Mouse (Mus musculus) limb, embryonic 11.5 days (tissue): ENCODE data around the gene Xntrpc. TPM values are rescaled to one million over a fixed set of nuclear protein-coding genes. Genes with fewer than 3 reads are reported as not detected.

Experiments
- ATAC-seq: fragments of 200-750 bp; cut with Nextera tagmentation; 2 replicates; pipeline ENCODE4 v1.8.0; 2017; ENCODE audit warnings: low read depth; ENCODE audit not compliant: insufficient number of reproducible peaks, low FRiP score, low TSS enrichment
- DNase-seq: peaks from one replicate; pipeline ENCODE4 v3.0.0-alpha.2; 2015; ENCODE audit warnings: low spot score
- H3K27ac ChIP-seq: fragments of 300-500 bp; sonication (generic); replicated peaks from 2 replicates; pipeline ENCODE4 v1.5.1; 2014; ENCODE audit warnings: low read depth, mild to moderate bottlenecking, low read length
- H3K27me3 ChIP-seq: fragments of 300-500 bp; sonication (generic); 2 replicates; pipeline ENCODE4 v1.6.1; 2014; ENCODE audit warnings: mild to moderate bottlenecking, low read length, mixed read lengths; ENCODE audit not compliant: control insufficient read depth, insufficient read depth
- H3K36me3 ChIP-seq: fragments of 300-500 bp; sonication (generic); 2 replicates; pipeline ENCODE4 v1.6.1; 2014; ENCODE audit warnings: mild to moderate bottlenecking, low read length, moderate library complexity, mixed read lengths; ENCODE audit not compliant: control insufficient read depth, insufficient read depth
- H3K4me1 ChIP-seq: fragments of 300-500 bp; sonication (generic); 2 replicates; pipeline ENCODE4 v1.6.1; 2014; ENCODE audit warnings: low read length, mixed read lengths; ENCODE audit not compliant: control insufficient read depth, insufficient read depth
- H3K4me2 ChIP-seq: fragments of 300-500 bp; sonication (generic); 2 replicates; pipeline ENCODE4 v1.6.1; 2014; ENCODE audit warnings: low read depth, mild to moderate bottlenecking, moderate library complexity; ENCODE audit not compliant: severe bottlenecking
- H3K4me3 ChIP-seq: fragments of 300-500 bp; sonication (generic); 2 replicates; pipeline ENCODE4 v1.5.1; 2014; ENCODE audit warnings: low read depth, low read length
- H3K9ac ChIP-seq: fragments of 300-500 bp; sonication (generic); 2 replicates; pipeline ENCODE4 v1.6.1; 2014; ENCODE audit warnings: mild to moderate bottlenecking, low read length
- H3K9me3 ChIP-seq: fragments of 300-500 bp; sonication (generic); 2 replicates; pipeline ENCODE4 v1.6.1; 2016; ENCODE audit warnings: low read length; ENCODE audit not compliant: control insufficient read depth
- WGBS: fragments of 180-500 bp; shearing (Covaris S2); extraction: QIAGEN DNeasy Blood & Tissue Kit; methylation state at CpG from one replicate; pipeline ENCODE4 v1.1.7; 2014; 5-methylcytosine and 5-hydroxymethylcytosine counted together
- polyA plus RNA-seq: library from polyadenylated mRNA; unstranded; fragments of >200 nt; fragmentation: Nextera tagmentation; extraction: Ambion mirVana; gene quantifications from 2 replicates; pipeline ENCODE4 v1.2.1, GENCODE M21; 2014

Xntrpc gene
- polyA plus RNA-seq, 1 experiment from 2014 or later, result 1.6 TPM

DNA sequence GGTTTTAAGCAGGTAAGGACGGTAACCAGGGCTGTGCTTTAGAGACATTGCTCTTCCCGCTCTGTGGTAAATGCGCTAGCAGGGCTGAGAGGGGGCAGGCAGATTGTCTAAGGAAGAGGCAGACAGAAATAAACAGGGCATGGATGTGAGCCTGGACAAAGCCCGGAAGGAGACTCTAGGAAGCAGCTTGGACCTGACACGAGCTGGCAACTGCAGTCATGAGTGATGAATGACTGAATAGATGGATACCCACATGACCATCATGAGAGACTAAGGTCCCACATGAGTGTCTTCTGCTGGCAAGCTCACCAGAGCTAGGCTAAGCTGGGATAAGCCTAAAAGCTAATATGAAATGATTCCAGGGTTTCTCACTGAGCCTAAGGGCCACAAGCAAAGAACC lies 38.6 kb downstream of the Xntrpc start:
- Histone ChIP-seq H3K4me2 (no peak overlapping the region), H3K9me3 (no peaks in the 10 kb centered on the region), H3K36me3 (no peaks in the 10 kb centered on the region), H3K4me3 (no peak overlapping the region), H3K4me1 (peaks cover 13% of the 10 kb centered on the region), H3K27ac (no peak overlapping the region), H3K9ac (no peak overlapping the region), H3K27me3 (0 out of 2 replicates have a peak, but pooled peaks cover 2% of the 10 kb centered on the region)
- ATAC-seq (no peak), DNase-seq (no peak)
- 79% methylated on average over 5 of the region's 5 CpGs for WGBS

DNA sequence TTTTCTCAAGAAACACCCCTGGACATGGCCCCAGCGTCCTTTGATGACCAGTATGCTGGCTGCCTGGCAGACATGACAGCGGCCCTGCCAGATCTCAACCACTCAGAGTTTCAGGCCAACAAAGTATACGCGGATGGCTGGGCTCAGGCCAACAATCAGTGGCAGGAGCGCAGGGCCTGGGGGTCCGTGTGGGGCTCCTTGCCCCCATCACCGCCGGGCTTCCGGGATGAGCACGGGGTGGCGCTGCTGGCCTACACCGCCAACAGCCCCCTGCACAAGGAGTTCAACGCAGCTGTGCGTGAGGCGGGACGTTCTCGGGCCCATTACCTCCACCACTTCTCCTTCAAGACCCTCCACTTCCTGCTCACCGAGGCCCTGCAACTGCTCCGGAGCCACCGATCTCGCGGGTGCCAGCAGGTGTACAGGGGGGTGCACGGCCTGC lies 41.2 kb downstream of the Xntrpc start:
- Histone ChIP-seq H3K4me1 (peaks cover 5% of the 10 kb centered on the region; the same call in 1 of the 2 replicates), H3K36me3 (no peaks in the 10 kb centered on the region), H3K27me3 (0 out of 2 replicates have a peak, but pooled peaks cover 2% of the 10 kb centered on the region), H3K27ac (no peak overlapping the region), H3K9me3 (no peaks in the 10 kb centered on the region), H3K9ac (peak overlapping the region; percentile 49; the same call in 1 of the 2 replicates), H3K4me3 (peak overlapping the region; percentile 15), H3K4me2 (peak overlapping the region; percentile 64)
- 12% methylated on average over 23 of the region's 23 CpGs for WGBS
- DNase-seq, result peak; percentile 44
- 0 out of 2 replicates have a peak, but pooled peaks have one; percentile 17 for ATAC-seq

DNA sequence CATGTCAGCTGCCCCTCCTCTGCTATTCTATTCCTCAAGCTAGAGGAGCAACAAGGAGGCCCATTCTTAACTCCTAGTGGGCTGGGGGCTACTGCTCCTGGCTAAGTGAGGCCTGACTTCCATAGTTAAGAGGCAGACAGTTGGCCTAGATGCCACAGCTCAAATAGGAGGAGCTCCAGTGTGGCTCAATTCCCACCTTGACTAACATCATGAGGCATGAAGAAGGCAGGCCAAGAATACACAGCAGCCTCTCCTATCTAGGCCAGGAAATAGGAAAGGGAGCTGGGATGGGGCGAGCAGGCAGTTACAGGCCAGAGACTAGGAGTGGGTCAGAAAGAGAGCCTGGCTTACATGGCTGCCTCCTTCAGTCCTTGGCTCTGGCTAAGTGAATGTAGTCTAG lies 42.7 kb downstream of the Xntrpc start:
- no peaks in the 10 kb centered on the region for H3K36me3 ChIP-seq
- no peak overlapping the region for H3K4me3 ChIP-seq
- no peak overlapping the region for H3K4me2 ChIP-seq
- H3K9ac ChIP-seq, result no peak overlapping the region
- 77% methylated on average over 1 of the region's 1 CpGs for WGBS
- H3K27ac ChIP-seq, result no peak overlapping the region
- H3K9me3 ChIP-seq, result no peaks in the 10 kb centered on the region
- DNase-seq (no peak), ATAC-seq (no peak)
- H3K27me3 ChIP-seq, result 0 out of 2 replicates have a peak, but pooled peaks cover 2% of the 10 kb centered on the region
- peaks cover 5% of the 10 kb centered on the region; the same call in 1 of the 2 replicates for H3K4me1 ChIP-seq

DNA sequence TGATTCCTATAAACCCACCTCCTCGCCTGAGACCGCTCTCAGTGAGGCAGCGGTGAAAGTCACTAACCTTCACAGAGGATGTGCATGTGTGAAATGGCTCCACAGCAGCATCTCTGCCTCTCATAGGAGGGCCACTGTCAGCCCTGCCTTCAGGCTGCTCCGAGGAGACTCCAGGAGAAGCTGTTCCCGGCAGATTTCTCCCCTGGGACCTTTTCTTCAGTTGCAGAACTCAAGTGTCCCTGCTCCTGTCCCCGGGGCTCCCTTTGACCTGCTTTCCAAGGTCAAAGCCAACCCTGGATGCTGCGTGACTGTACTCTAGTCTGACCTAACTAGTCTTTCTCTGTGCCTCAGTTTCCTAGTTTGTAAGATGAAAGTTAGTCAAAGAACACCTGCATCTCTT lies 43.7 kb downstream of the Xntrpc start, which contains the start of gene Art5:
TSS of gene Art5 (minus strand) at position 319 of the 400 bp plus-strand sequence.
- Histone ChIP-seq H3K27me3 (0 out of 2 replicates have a peak, but pooled peaks cover 2% of the 10 kb centered on the region), H3K4me2 (no peak within 1 kb of the TSS), H3K4me3 (no peak within 1 kb of the TSS), H3K9ac (no peak within 1 kb of the TSS; the same call in 1 of the 2 replicates), H3K4me1 (peaks cover 5% of the 10 kb centered on the region; the same call in 1 of the 2 replicates), H3K9me3 (no peaks in the 10 kb centered on the region), H3K27ac (no peak within 1 kb of the TSS), H3K36me3 (no peaks in the 10 kb centered on the region)
- DNase-seq, result no peak
- 85% methylated on average over 7 of the region's 7 CpGs for WGBS
- ATAC-seq, result no peak

DNA sequence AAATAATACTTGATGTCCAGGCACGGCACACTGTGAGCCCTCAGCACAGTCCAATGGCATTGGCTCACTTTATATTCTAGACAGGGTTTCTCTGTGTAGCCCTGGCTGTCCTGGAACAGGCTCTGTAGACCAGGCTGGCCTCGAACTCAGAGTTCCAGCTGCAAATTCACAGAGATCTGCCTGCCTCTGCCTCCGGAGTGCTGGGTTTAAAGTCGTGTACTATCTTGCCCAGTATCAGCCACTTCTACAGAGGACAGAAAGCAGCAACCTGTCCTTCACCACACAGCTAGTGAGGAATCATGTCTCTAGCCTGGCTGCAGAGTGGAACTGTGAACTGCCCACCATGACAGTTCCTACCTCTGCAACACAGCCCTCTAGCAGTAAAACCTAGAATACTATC lies 44.2 kb downstream of the Xntrpc start:
- H3K4me3 ChIP-seq, result no peak overlapping the region
- H3K27me3 ChIP-seq, result 0 out of 2 replicates have a peak, but pooled peaks cover 2% of the 10 kb centered on the region
- H3K4me1 ChIP-seq, result peaks cover 5% of the 10 kb centered on the region; the same call in 1 of the 2 replicates
- no peaks in the 10 kb centered on the region for H3K9me3 ChIP-seq
- no peak overlapping the region for H3K4me2 ChIP-seq
- no peak overlapping the region for H3K27ac ChIP-seq
- H3K36me3 ChIP-seq, result no peaks in the 10 kb centered on the region
- no peak for DNase-seq
- no peak for ATAC-seq
- no peak overlapping the region for H3K9ac ChIP-seq
- 91% methylated on average over 4 of the region's 4 CpGs for WGBS

DNA sequence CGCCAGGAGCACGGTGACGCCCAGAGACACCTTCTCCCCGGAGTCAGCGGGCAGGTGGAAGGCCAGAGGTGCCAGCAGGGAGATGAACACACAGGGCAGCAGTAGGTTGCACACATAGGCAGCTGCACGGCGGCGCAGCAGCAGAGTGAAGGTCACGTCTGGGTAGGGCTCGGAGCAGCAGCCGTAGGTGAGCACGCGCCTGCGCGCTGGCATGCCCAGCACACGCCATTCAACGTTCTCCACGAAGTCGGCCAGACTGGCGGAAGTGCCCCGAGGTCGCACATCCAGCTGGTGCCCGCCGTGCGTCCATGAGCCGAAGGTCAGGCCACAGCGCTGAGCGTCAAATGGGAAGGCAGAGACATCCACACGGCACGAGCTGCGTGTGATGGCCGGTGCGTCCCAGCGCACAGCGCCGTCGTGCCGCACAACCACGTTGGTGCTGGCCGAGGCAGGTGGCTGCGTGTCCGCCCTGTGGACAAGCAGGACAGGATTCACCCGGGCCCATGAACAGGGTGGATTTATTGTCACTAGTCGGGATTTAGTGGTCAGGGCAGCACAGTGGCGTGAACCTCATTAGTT lies 47.7 kb downstream of the Xntrpc start:
- WGBS, result 78% methylated on average over 45 of the region's 45 CpGs
- H3K9ac ChIP-seq, result no peak overlapping the region
- no peak overlapping the region for H3K27ac ChIP-seq
- H3K36me3 ChIP-seq, result no peaks in the 10 kb centered on the region
- H3K4me2 ChIP-seq, result no peak overlapping the region
- no peak overlapping the region for H3K4me3 ChIP-seq
- no peaks in the 10 kb centered on the region for H3K4me1 ChIP-seq
- no peaks in the 10 kb centered on the region for H3K27me3 ChIP-seq
- ATAC-seq (no peak), DNase-seq (no peak)
- H3K9me3 ChIP-seq, result no peaks in the 10 kb centered on the region

DNA sequence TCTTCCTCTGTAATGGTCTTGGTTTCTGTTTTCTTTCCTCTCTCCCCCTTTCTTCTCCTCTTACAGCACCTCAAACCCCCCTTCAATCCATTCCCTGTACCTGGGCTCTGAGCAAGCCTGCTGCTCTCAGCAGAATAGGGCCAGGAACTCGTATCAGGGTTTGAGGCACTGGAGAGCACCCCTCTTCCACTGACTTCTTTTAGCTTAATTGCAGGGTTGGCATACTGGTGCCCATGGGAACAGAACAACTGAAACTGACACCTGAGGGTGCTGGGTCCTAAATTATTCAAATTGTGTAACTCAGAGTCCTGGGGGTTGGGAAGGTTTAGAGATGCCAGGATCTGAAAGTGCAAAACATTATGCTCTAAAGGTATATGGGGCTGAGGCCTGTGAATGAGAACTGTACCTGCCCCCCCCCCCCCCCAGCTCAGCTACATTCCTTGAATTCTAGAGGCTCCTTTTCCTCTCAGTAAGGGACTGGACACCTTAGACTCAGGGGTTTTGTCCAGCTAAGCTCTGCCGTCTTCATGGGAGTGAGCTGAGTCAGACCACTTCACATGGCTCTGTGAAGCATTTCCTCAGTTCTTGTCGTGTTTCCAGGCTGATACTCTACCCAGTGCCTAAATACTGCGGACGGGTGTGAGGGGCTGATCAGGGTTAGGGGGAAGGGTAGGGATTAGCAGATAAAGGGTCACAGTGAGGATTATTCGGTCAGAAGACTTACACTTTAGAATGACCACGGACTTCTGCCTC lies 51.2 kb downstream of the Xntrpc start, which contains the start of gene Chrna10:
TSS of gene Chrna10 (minus strand) at position 250 of the 753 bp plus-strand sequence.
- Histone ChIP-seq H3K9me3 (no peaks in the 10 kb centered on the region), H3K9ac (no peak within 1 kb of the TSS), H3K36me3 (peaks cover 12% of the 10 kb centered on the region), H3K27ac (no peak within 1 kb of the TSS), H3K4me2 (no peak within 1 kb of the TSS), H3K4me1 (no peaks in the 10 kb centered on the region), H3K4me3 (no peak within 1 kb of the TSS), H3K27me3 (no peaks in the 10 kb centered on the region)
- no peak for ATAC-seq
- no peak for DNase-seq
- WGBS, result 51% methylated on average over 7 of the region's 7 CpGs

DNA sequence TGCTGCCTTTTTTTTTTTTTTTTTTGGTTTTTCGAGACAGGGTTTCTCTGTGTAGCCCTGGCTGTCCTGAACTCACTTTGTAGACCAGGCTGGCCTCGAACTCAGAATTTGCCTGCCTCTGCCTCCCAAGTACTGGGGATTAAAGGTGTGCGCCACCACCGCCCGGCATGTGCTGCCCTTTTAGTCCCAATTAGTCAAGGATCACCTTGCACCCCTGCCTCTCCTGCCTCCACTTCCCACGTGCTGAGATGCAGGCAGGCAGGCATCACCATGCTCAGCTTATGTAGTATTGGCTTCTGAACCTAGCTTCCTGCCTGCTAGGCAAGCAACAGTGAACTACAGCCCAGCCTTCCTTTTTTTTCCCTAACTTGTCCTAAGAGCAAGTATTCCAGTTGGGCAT lies 51.9 kb downstream of the Xntrpc start:
- Histone ChIP-seq H3K4me2 (no peak overlapping the region), H3K27me3 (no peaks in the 10 kb centered on the region), H3K9me3 (no peaks in the 10 kb centered on the region), H3K9ac (no peak overlapping the region), H3K4me3 (no peak overlapping the region), H3K36me3 (peaks cover 18% of the 10 kb centered on the region), H3K4me1 (no peaks in the 10 kb centered on the region), H3K27ac (no peak overlapping the region)
- DNase-seq (no peak), ATAC-seq (no peak)
- 76% methylated on average over 5 of the region's 6 CpGs for WGBS
